Mouse (Mus musculus) cerebellum, adult 2 months (tissue): ENCODE data around the gene Sema7a.

Experiments used
- CTCF ChIP-seq: fragments of 200-500 bp; IDR thresholded peaks from 2 replicates; pipeline ENCODE4 v1.5.1; 2011; ENCODE audit warnings: low read depth, mild to moderate bottlenecking, control low read depth, low read length, moderate library complexity, borderline replicate concordance; ENCODE audit not compliant: insufficient read depth
- POLR2A ChIP-seq: fragments of 200-500 bp; IDR thresholded peaks from 2 replicates; pipeline ENCODE4 v1.6.1; 2011; ENCODE audit warnings: low read length, control low read depth, borderline replicate concordance; ENCODE audit not compliant: insufficient read depth

- TF ChIP-seq CTCF (no peak), POLR2A (no peak)
Measured at GRCm38 (mm10) chr9:57947381-57948030, 7.6 kb downstream of the Sema7a start.
